8 mouse cellular contexts compared by ENCODE assay signal in the genomic region with DNA sequence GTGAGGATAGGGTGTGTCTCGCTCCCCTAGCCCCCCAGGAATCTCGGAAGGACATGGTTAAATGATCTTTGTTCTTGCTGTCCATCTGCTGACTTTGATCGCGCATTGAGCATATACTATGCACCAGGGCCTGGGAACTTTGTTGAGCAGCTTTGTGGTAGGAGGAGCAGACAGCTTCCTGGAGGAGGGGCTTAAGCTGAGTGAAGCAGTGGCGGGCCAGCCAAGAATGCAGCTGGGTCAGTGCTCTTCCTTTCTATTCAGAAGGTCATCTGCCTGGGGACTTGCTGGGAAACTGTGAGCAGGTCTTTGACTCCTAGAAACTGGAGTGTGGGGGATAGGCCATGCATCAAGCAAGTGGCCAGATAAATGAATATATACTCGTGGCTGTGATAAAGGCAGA. TPM values are rescaled to one million over a fixed set of nuclear protein-coding genes. Genes with fewer than 3 reads are reported as not detected.
A peak's percentile ranks its signal among the peaks of the same experiment; 100 is the strongest.
DNase-seq lines count a peak whose midpoint lies in the region; ATAC-seq lines count a peak whose summit lies in the region.

No protein-coding gene starts in this region.

- peaks cover 48% of the 10 kb centered on the region for H3K36me3 ChIP-seq in forebrain, embryonic 10.5 days (replicated peaks)
- no peaks in the 10 kb centered on the region; the same call in 1 of the 2 replicates for H3K36me3 ChIP-seq in forebrain, embryonic 11.5 days (ENCODE audit: control insufficient read depth, insufficient read depth, low read length)
- H3K36me3 ChIP-seq in midbrain, embryonic 14.5 days (ENCODE audit: control insufficient read depth, insufficient read depth, low read length), result peaks cover 17% of the 10 kb centered on the region

- peaks cover 9% of the 10 kb centered on the region for H3K27me3 ChIP-seq in forebrain, embryonic 10.5 days (ENCODE audit: poor library complexity, severe bottlenecking)
- H3K27me3 ChIP-seq in forebrain, embryonic 11.5 days (ENCODE audit: control insufficient read depth, insufficient read depth, low read length), result no peaks in the 10 kb centered on the region
- H3K27me3 ChIP-seq in midbrain, embryonic 14.5 days (ENCODE audit: control insufficient read depth, insufficient read depth, low read length), result no peaks in the 10 kb centered on the region

- no peak overlapping the region for H3K27ac ChIP-seq in forebrain, embryonic 10.5 days
- no peak overlapping the region for H3K27ac ChIP-seq in forebrain, embryonic 11.5 days (ENCODE audit: low read depth, low read length)
- H3K27ac ChIP-seq in midbrain, embryonic 14.5 days (replicated peaks; ENCODE audit: low read depth, low read length), result no peak overlapping the region; the same call in 1 of the 2 replicates

- no peak for DNase-seq in forebrain, embryonic 10.5 days (ENCODE audit: extremely low spot score, low spot score)
- DNase-seq in forebrain, embryonic 11.5 days (ENCODE audit: low spot score), result no peak
- peak; percentile 60 to 67 for DNase-seq in adrenal gland, postnatal 36 days
- peak; percentile 35 for DNase-seq in induced T-regulatory cell, adult 2 months (ENCODE audit: low read depth)
- DNase-seq in midbrain, embryonic 14.5 days, result no peak
- DNase-seq in spleen, postnatal 36 days (ENCODE audit: low spot score in 2 of 2), result no peak
- no peak for DNase-seq in urinary bladder, postnatal 36 days (ENCODE audit: low spot score in 2 of 2)
- no peak for DNase-seq in right cerebral cortex, adult 18-20 months

- H3K9ac ChIP-seq in forebrain, embryonic 11.5 days (ENCODE audit: low read length), result no peak overlapping the region
- 0 out of 2 replicates have a peak overlapping the region, but pooled peaks have one; percentile 23 for H3K9ac ChIP-seq in midbrain, embryonic 14.5 days (replicated peaks; ENCODE audit: low read length)

- H3K4me3 ChIP-seq in forebrain, embryonic 10.5 days, result peak overlapping the region; percentile 88; the same call in 1 of the 2 replicates
- H3K4me3 ChIP-seq in forebrain, embryonic 11.5 days (ENCODE audit: low read depth, low read length), result no peak overlapping the region
- H3K4me3 ChIP-seq in midbrain, embryonic 14.5 days (replicated peaks; ENCODE audit: low read depth, low read length), result no peak overlapping the region

- WGBS in forebrain, embryonic 10.5 days, result 84% methylated on average over 6 of the region's 6 CpGs
- 80% methylated on average over 6 of the region's 6 CpGs for WGBS in forebrain, embryonic 11.5 days
- 76% methylated on average over 6 of the region's 6 CpGs for WGBS in midbrain, embryonic 14.5 days

- peaks cover 92% of the 10 kb centered on the region for H3K4me1 ChIP-seq in forebrain, embryonic 10.5 days
- peaks cover 15% of the 10 kb centered on the region for H3K4me1 ChIP-seq in forebrain, embryonic 11.5 days (replicated peaks; ENCODE audit: control insufficient read depth, insufficient read depth, low read length)
- H3K4me1 ChIP-seq in midbrain, embryonic 14.5 days (ENCODE audit: control insufficient read depth, insufficient read depth, low read length), result peaks cover 42% of the 10 kb centered on the region

- no peak for ATAC-seq in forebrain, embryonic 11.5 days (replicated peaks; ENCODE audit: low FRiP score)
- ATAC-seq in midbrain, embryonic 14.5 days (ENCODE audit: low FRiP score, low TSS enrichment), result no peak

- H3K4me2 ChIP-seq in forebrain, embryonic 11.5 days (ENCODE audit: low read depth, low read length, severe bottlenecking), result no peak overlapping the region
- H3K4me2 ChIP-seq in midbrain, embryonic 14.5 days (ENCODE audit: low read length), result peak overlapping the region; percentile 90

- no peaks in the 10 kb centered on the region for H3K9me3 ChIP-seq in forebrain, embryonic 10.5 days
- H3K9me3 ChIP-seq in forebrain, embryonic 11.5 days (ENCODE audit: control insufficient read depth, low read length), result no peaks in the 10 kb centered on the region
- no peaks in the 10 kb centered on the region for H3K9me3 ChIP-seq in midbrain, embryonic 14.5 days (ENCODE audit: control insufficient read depth, low read length)

RNA-seq across cellular contexts. Expression of a gene that starts 7.9 kb away (rescaled TPM):
- 19.2 and 19.6 TPM in 2 replicates for polyA plus RNA-seq in forebrain, embryonic 10.5 days (2016; fragmentation: Nextera tagmentation; extraction: Ambion mirVana)
- 20.3 and 23.2 TPM in 2 replicates for polyA plus RNA-seq in forebrain, embryonic 11.5 days (2014; fragmentation: Nextera tagmentation; extraction: Ambion mirVana)
- total RNA-seq in adrenal gland, postnatal 36 days (2021), result 10 to 100 TPM; 17.7 to 18.0 TPM
- polyA plus RNA-seq in midbrain, embryonic 14.5 days (2014; fragmentation: Nextera tagmentation; extraction: Ambion mirVana), result 34.3 and 52.2 TPM in 2 replicates

RNA-seq across cellular contexts. Expression of a gene that starts 58.8 kb away (rescaled TPM):
- polyA plus RNA-seq in forebrain, embryonic 10.5 days (2016; fragmentation: Nextera tagmentation; extraction: Ambion mirVana), result 64.4 and 68.1 TPM in 2 replicates
- 31.0 and 34.8 TPM in 2 replicates for polyA plus RNA-seq in forebrain, embryonic 11.5 days (2014; fragmentation: Nextera tagmentation; extraction: Ambion mirVana)
- 10 to 100 TPM; 31.6 to 34.1 TPM for total RNA-seq in adrenal gland, postnatal 36 days (2021)
- 47.8 and 89.9 TPM in 2 replicates for polyA plus RNA-seq in midbrain, embryonic 14.5 days (2014; fragmentation: Nextera tagmentation; extraction: Ambion mirVana)

Comparison
In these comparisons a context has a peak if more than half of its experiments do, and no peak if none do; other contexts are left out.
1. DNase-seq: peak in adrenal gland, postnatal 36 days (2 of 2) and induced T-regulatory cell, adult 2 months (single experiment); none in forebrain, embryonic 10.5 days (single experiment), forebrain, embryonic 11.5 days (single experiment), midbrain, embryonic 14.5 days (single experiment), spleen, postnatal 36 days (0 of 2), urinary bladder, postnatal 36 days (0 of 2) and right cerebral cortex, adult 18-20 months (single experiment).